Mouse (Mus musculus) spleen, adult 2 months (tissue): ENCODE results near the gene Slc4a7. TPM values are rescaled to one million over a fixed set of nuclear protein-coding genes. Genes with fewer than 3 reads are reported as not detected.

Experiments used
- DNase-seq, 2 experiments: peaks; one replicate each; pipeline versions ENCODE4 v3.0.0 to v3.0.0-alpha.2; 2012 to 2021; ENCODE audit warnings: low spot score in 2 of 2, low read depth in 1 of 2
- H3K27ac ChIP-seq: fragments of 200-500 bp; 2 replicates; pipeline ENCODE4 v1.5.1; 2012; ENCODE audit warnings: low read length, inconsistent platforms; ENCODE audit not compliant: insufficient read depth
- H3K27me3 ChIP-seq: fragments of 200-500 bp; 2 replicates; pipeline ENCODE4 v1.6.1; 2012; ENCODE audit warnings: mild to moderate bottlenecking, moderate library complexity, low read length, inconsistent platforms; ENCODE audit not compliant: control insufficient read depth, insufficient read depth
- H3K36me3 ChIP-seq: fragments of 200-500 bp; 2 replicates; pipeline ENCODE4 v1.6.1; 2012; ENCODE audit warnings: mild to moderate bottlenecking, low read length, inconsistent platforms; ENCODE audit not compliant: control insufficient read depth, insufficient read depth
- H3K4me1 ChIP-seq: fragments of 200-500 bp; 2 replicates; pipeline ENCODE4 v1.6.1; 2011; ENCODE audit warnings: inconsistent platforms; ENCODE audit not compliant: control insufficient read depth, insufficient read depth, insufficient read length
- H3K4me3 ChIP-seq: fragments of 200-500 bp; 2 replicates; pipeline ENCODE4 v1.5.1; 2011; ENCODE audit warnings: mild to moderate bottlenecking, inconsistent platforms; ENCODE audit not compliant: insufficient read depth, insufficient read length; ENCODE audit errors: extremely low read depth
- CTCF ChIP-seq: fragments of 200-500 bp; IDR thresholded peaks from 2 replicates; pipeline ENCODE4 v1.5.1; 2011; ENCODE audit warnings: mild to moderate bottlenecking, inconsistent platforms; ENCODE audit not compliant: insufficient read depth, insufficient read length, insufficient replicate concordance; ENCODE audit errors: extremely low read depth
- POLR2A ChIP-seq: fragments of 200-500 bp; IDR thresholded peaks from 2 replicates; pipeline ENCODE4 v1.6.1; 2011; ENCODE audit warnings: low read depth, low read length, inconsistent platforms
- WGBS: fragments of 180-500 bp; shearing (Covaris S2); methylation state at CpG from one replicate; pipeline ENCODE4 v1.1.7; 2018; 5-methylcytosine and 5-hydroxymethylcytosine counted together
- polyA plus RNA-seq: library from polyadenylated mRNA; depleted of rRNA; stranded (reverse); fragments of >200 nt; gene quantifications from 2 replicates; pipeline ENCODE4 v1.2.3, GENCODE M21; 2012

The Slc4a7 gene
- polyA plus RNA-seq, 1 experiment = 5.4 TPM

- 66% methylated on average over 5 of the region's 5 CpGs for WGBS
- no peaks in the 10 kb centered on the region for H3K36me3 ChIP-seq
- no peak overlapping the region for H3K4me3 ChIP-seq
- TF ChIP-seq CTCF (no peak), POLR2A (no peak)
- no peaks in the 10 kb centered on the region for H3K27me3 ChIP-seq
- no peak overlapping the region for H3K27ac ChIP-seq
- H3K4me1 ChIP-seq = peaks cover 4% of the 10 kb centered on the region; the same call in 1 of the 2 replicates
- no peak for DNase-seq
Measured at GRCm38 (mm10) chr14:14804518-14805212, 102.6 kb downstream of the Slc4a7 start.

- Histone ChIP-seq H3K36me3 (no peaks in the 10 kb centered on the region), H3K4me3 (no peak overlapping the region), H3K27me3 (no peaks in the 10 kb centered on the region), H3K4me1 (no peaks in the 10 kb centered on the region), H3K27ac (no peak overlapping the region)
- TF ChIP-seq CTCF = no peak
- TF ChIP-seq POLR2A = no peak
- 86% methylated on average over 12 of the region's 12 CpGs for WGBS
- DNase-seq = no peak
Measured at GRCm38 (mm10) chr14:14832520-14833240, 130.6 kb downstream of the Slc4a7 start.

DNA sequence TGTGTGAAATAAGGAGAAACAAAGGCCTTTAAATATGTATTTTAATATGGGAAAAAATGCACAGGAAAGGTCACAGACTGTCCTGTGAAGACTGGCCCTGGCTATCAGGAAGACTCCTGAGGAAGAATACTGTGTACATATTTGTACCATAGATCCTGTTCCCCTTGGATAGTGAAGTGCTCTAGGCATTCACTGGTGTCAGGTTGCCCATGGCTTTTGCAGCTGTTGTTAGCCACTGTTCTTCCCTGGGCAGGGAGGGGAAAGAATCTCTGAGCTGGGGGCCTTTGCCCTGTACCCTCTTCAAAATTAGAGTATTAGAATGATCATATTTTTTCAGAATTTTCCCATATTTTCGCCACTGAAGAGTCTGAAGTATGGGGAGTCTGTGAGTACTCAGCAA is 131.4 kb downstream of the Slc4a7 start:
- no peak overlapping the region for H3K27ac ChIP-seq
- 94% methylated on average over 1 of the region's 1 CpGs for WGBS
- TF ChIP-seq POLR2A (no peak), CTCF (no peak)

GRCm38 (mm10) chr14:14834266-14834665 is 132.2 kb downstream of the Slc4a7 start:
- Histone ChIP-seq H3K4me1 (no peaks in the 10 kb centered on the region), H3K27ac (no peak overlapping the region), H3K36me3 (no peaks in the 10 kb centered on the region), H3K27me3 (no peaks in the 10 kb centered on the region), H3K4me3 (no peak overlapping the region)
- WGBS = 84% methylated on average over 2 of the region's 2 CpGs
- TF ChIP-seq CTCF (no peak), POLR2A (no peak)
- no peak for DNase-seq

More for the DNA sequence above, 131.4 kb downstream of the Slc4a7 start:
- no peaks in the 10 kb centered on the region for H3K4me1 ChIP-seq
- H3K4me3 ChIP-seq = no peak overlapping the region
- no peaks in the 10 kb centered on the region for H3K36me3 ChIP-seq
- DNase-seq = no peak
- H3K27me3 ChIP-seq = no peaks in the 10 kb centered on the region

GRCm38 (mm10) chr14:14837627-14838026 is 135.5 kb downstream of the Slc4a7 start:
- no peak for DNase-seq
- Histone ChIP-seq H3K27me3 (no peaks in the 10 kb centered on the region), H3K36me3 (no peaks in the 10 kb centered on the region), H3K4me1 (no peaks in the 10 kb centered on the region), H3K4me3 (no peak overlapping the region), H3K27ac (no peak overlapping the region)
- WGBS = 83% methylated on average over 4 of the region's 4 CpGs
- TF ChIP-seq POLR2A (no peak), CTCF (no peak)

DNA sequence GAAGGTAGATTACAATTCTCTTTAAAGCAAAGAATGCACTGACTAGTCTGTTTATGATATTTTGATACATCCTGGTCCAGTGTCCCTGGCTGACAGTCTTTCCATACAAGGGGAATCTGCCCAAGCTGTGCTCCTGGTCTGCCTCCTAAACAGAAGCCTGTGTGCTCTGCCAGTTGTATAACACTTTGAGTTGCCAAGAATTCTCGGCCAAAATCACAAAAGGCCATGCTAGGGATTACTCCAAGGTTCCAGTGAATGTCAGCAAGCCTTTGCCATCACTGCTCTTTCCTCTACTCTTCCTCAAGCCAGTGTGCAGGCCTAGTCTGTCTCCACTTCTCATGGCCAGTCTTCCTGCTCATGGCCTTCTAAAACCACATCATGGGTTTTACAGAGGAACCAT is 136.0 kb downstream of the Slc4a7 start:
- no peaks in the 10 kb centered on the region for H3K27me3 ChIP-seq
- 76% methylated on average over 1 of the region's 1 CpGs for WGBS
- H3K4me1 ChIP-seq = no peaks in the 10 kb centered on the region
- H3K4me3 ChIP-seq = no peak overlapping the region
- no peaks in the 10 kb centered on the region for H3K36me3 ChIP-seq
- TF ChIP-seq POLR2A (no peak), CTCF (no peak)
- no peak overlapping the region for H3K27ac ChIP-seq
- DNase-seq = no peak
